ENCODE assay signal across 25 mouse cellular contexts in the genomic region with DNA sequence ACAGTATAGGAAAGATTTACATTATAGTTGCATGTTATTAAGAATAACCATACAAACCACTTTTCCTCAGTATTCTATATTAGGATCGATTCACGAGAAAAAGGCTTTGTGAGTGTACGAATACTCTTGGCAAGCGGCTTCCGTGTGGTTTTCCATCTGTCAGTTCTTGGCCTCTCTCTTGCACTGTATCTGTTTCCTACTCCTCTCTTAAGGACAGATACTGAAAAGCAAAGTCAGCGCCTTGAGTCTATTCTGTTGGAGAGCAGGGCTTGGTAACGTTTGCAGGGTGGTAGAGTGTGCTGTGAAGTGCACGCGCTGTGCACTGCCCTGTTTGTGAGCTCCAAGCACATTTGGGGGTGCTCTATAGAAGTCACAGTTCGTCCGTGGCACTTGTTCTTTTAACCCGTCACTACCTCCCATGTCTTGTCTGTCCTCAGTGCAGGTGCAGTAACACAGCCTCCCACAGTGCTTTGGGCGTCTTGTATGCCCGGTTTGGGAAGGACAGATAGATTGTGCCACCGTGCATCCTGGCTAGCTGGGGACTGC. TPM values are rescaled to one million over a fixed set of nuclear protein-coding genes. Genes with fewer than 3 reads are reported as not detected.
DNase-seq lines count a peak whose midpoint lies in the region; ATAC-seq and TF ChIP-seq lines count a peak whose summit lies in the region.
"Had no signal": no experiment of that assay in that cellular context is flagged by ENCODE, and none has a peak within 500 bp of the region (broad histone marks: within the 10 kb centered on the region; RNA-seq: fewer than 3 reads in every experiment).

No protein-coding gene starts in this region.

- H3K27me3 ChIP-seq in cerebellum, adult 2 months (ENCODE audit: control insufficient read depth, insufficient read depth, low read length), result no peaks in the 10 kb centered on the region
- no peaks in the 10 kb centered on the region for H3K27me3 ChIP-seq in forebrain, embryonic 16.5 days (replicated peaks; ENCODE audit: control insufficient read depth, insufficient read depth, low read length)
- H3K27me3 ChIP-seq: intestine, embryonic 15.5 days; midbrain, embryonic 15.5 days; neural tube, embryonic 12.5 days had no signal

- peaks cover 3% of the 10 kb centered on the region for H3K36me3 ChIP-seq in forebrain, embryonic 16.5 days (ENCODE audit: control insufficient read depth, insufficient read depth)

- peak; percentile 56 to 63 for DNase-seq in cerebellum, adult 2 months
- DNase-seq in cerebellum, postnatal 4 days (ENCODE audit: low spot score in 2 of 2), result no peak
- no peak for DNase-seq in layer of hippocampus, adult 2 months (ENCODE audit: low spot score in 2 of 2)
- no peak for DNase-seq in layer of hippocampus, adult 9-11 months
- DNase-seq in brain, embryonic 14.5 days (ENCODE audit: low read depth), result peak; percentile 39
- DNase-seq in lung, adult 2 months, result no peak
- DNase-seq: adrenal gland, postnatal 25 days; gastrocnemius, adult 2 months; heart, adult 11 months; kidney, adult 8-10 months; kidney, postnatal 10 days; liver; lung, postnatal 14 days; right cerebral cortex, postnatal 25 days; thymus, postnatal 14 days had no signal

- peak; percentile 57 for ATAC-seq in forebrain, embryonic 16.5 days
- ATAC-seq: CD4-positive, CD25-positive, alpha-beta regulatory T cell, adult 4 months; hindbrain, embryonic 16.5 days; intestine, embryonic 15.5 days; midbrain, embryonic 15.5 days had no signal

- WGBS in cerebellum, adult 2 months, result 16% methylated on average over 15 of the region's 15 CpGs
- WGBS in forebrain, embryonic 16.5 days, result 81% methylated on average over 15 of the region's 15 CpGs
- 90% methylated on average over 15 of the region's 15 CpGs for WGBS in lung, adult 2 months

- H3K4me2 ChIP-seq in forebrain, embryonic 16.5 days (ENCODE audit: low read length), result no peak overlapping the region
- H3K4me2 ChIP-seq: heart, embryonic 11.5 days; intestine, embryonic 15.5 days; midbrain, embryonic 15.5 days; neural tube, embryonic 12.5 days had no signal

- TF ChIP-seq CTCF in cerebellum, adult 2 months (IDR thresholded peaks at IDR 0.05; ENCODE audit: borderline replicate concordance, insufficient read depth, low read depth, low read length), result no peak
- no peak for TF ChIP-seq CTCF in layer of hippocampus, adult 2 months (conservative IDR thresholded peaks at IDR 0.05)
- no peak for TF ChIP-seq CTCF in brain, embryonic 14.5 days (IDR thresholded peaks at IDR 0.05; ENCODE audit: borderline replicate concordance, extremely low read depth, insufficient read depth, insufficient read length)
- TF ChIP-seq CTCF in lung, adult 2 months (IDR thresholded peaks at IDR 0.05; ENCODE audit: insufficient read depth, low read length), result no peak

- H3K4me1 ChIP-seq in cerebellum, adult 2 months (ENCODE audit: control insufficient read depth, insufficient read depth, low read length), result peaks cover 21% of the 10 kb centered on the region
- H3K4me1 ChIP-seq in forebrain, embryonic 16.5 days (replicated peaks; ENCODE audit: control insufficient read depth, insufficient read depth, low read length), result 0 out of 2 replicates have a peak, but pooled peaks cover 2% of the 10 kb centered on the region
- peaks cover 3% of the 10 kb centered on the region; the same call in 1 of the 2 replicates for H3K4me1 ChIP-seq in lung, adult 2 months (ENCODE audit: control insufficient read depth, insufficient read depth, low read length)
- H3K4me1 ChIP-seq: intestine, embryonic 15.5 days; midbrain, embryonic 15.5 days; neural tube, embryonic 12.5 days had no signal

- no peak overlapping the region for H3K9ac ChIP-seq in forebrain, embryonic 16.5 days (replicated peaks; ENCODE audit: low read depth, low read length)
- H3K9ac ChIP-seq: intestine, embryonic 15.5 days; midbrain, embryonic 15.5 days; neural tube, embryonic 12.5 days had no signal

- peak overlapping the region; percentile 41 for H3K27ac ChIP-seq in cerebellum, adult 2 months (ENCODE audit: insufficient read depth, low read length)
- H3K27ac ChIP-seq in layer of hippocampus, adult 2 months, result peak overlapping the region; percentile 62
- peak overlapping the region; percentile 27; the same call in 1 of the 2 replicates for H3K27ac ChIP-seq in forebrain, embryonic 16.5 days (ENCODE audit: low read length)
- H3K27ac ChIP-seq: embryonic facial prominence, embryonic 10.5 days; gastrocnemius, adult 2 months; hindbrain, embryonic 10.5 days; intestine, embryonic 15.5 days; limb, embryonic 10.5 days; midbrain, embryonic 15.5 days; neural tube, embryonic 12.5 days had no signal

- no peak for TF ChIP-seq POLR2A in cerebellum, adult 2 months (IDR thresholded peaks at IDR 0.05; ENCODE audit: borderline replicate concordance, insufficient read depth, low read length)
- TF ChIP-seq POLR2A in brain, embryonic 14.5 days (IDR thresholded peaks at IDR 0.05; ENCODE audit: borderline replicate concordance, extremely low read depth, insufficient read depth, insufficient read length, poor library complexity, severe bottlenecking), result no peak
- no peak for TF ChIP-seq POLR2A in lung, adult 2 months (IDR thresholded peaks at IDR 0.05; ENCODE audit: borderline replicate concordance, extremely low read depth, low read depth, low read length)

- no peak overlapping the region for H3K4me3 ChIP-seq in cerebellum, adult 2 months (replicated peaks; ENCODE audit: insufficient read depth, low read depth, low read length)
- H3K4me3 ChIP-seq in layer of hippocampus, adult 2 months, result no peak overlapping the region; the same call in 1 of the 2 replicates
- no peak overlapping the region for H3K4me3 ChIP-seq in forebrain, embryonic 16.5 days (replicated peaks; ENCODE audit: low read length)
- no peak overlapping the region for H3K4me3 ChIP-seq in lung, adult 2 months (replicated peaks; ENCODE audit: extremely low read depth, low read depth, low read length)
- H3K4me3 ChIP-seq: embryonic facial prominence, embryonic 10.5 days; gastrocnemius, adult 2 months; hindbrain, embryonic 10.5 days; intestine, embryonic 15.5 days; limb, embryonic 10.5 days; midbrain, embryonic 15.5 days; neural tube, embryonic 12.5 days had no signal

- no peaks in the 10 kb centered on the region for H3K9me3 ChIP-seq in forebrain, embryonic 16.5 days (ENCODE audit: control insufficient read depth, low read length)
- H3K9me3 ChIP-seq: embryonic facial prominence, embryonic 10.5 days; hindbrain, embryonic 10.5 days; intestine, embryonic 15.5 days; limb, embryonic 10.5 days; midbrain, embryonic 15.5 days; neural tube, embryonic 12.5 days had no signal

RNA-seq across cellular contexts. Expression of a gene that starts 15.6 kb away (rescaled TPM):
- polyA plus RNA-seq in cerebellum, adult 2 months (2012; rRNA removed), result 33.2 and 33.5 TPM in 2 replicates
- 100 to 1,000 TPM in 1 of 2 experiments, 10 to 100 TPM in 1; 99.7 to 107 TPM for total RNA-seq in layer of hippocampus, adult 2 months (2021)
- polyA plus RNA-seq in brain, embryonic 14.5 days (2012; rRNA removed), result 9.5 and 12.2 TPM in 2 replicates
- 22.5 and 26.1 TPM in 2 replicates for polyA plus RNA-seq in forebrain, embryonic 16.5 days (2015; fragmentation: Nextera tagmentation; extraction: Ambion mirVana)
- polyA plus RNA-seq in lung, adult 2 months (2012; rRNA removed), result 5.9 and 7.2 TPM in 2 replicates

RNA-seq across cellular contexts. Expression of a gene that starts 29.5 kb away (rescaled TPM):
- 2.7 and 3.0 TPM in 2 replicates for polyA plus RNA-seq in cerebellum, adult 2 months (2012; rRNA removed)
- total RNA-seq in layer of hippocampus, adult 2 months (2021), result 1 to 10 TPM; 9.0 to 9.1 TPM
- 1.8 and 2.4 TPM in 2 replicates for polyA plus RNA-seq in brain, embryonic 14.5 days (2012; rRNA removed)
- polyA plus RNA-seq in forebrain, embryonic 16.5 days (2015; fragmentation: Nextera tagmentation; extraction: Ambion mirVana), result 4.0 and 4.2 TPM in 2 replicates
- 4.9 and 5.6 TPM in 2 replicates for polyA plus RNA-seq in lung, adult 2 months (2012; rRNA removed)

Comparison
In these comparisons a context has a peak if more than half of its experiments do, and no peak if none do; other contexts are left out.
1. DNase-seq: peak in cerebellum, adult 2 months (2 of 2) and brain, embryonic 14.5 days (single experiment); none in cerebellum, postnatal 4 days (0 of 2), layer of hippocampus, adult 2 months (0 of 2), layer of hippocampus, adult 9-11 months (single experiment) and lung, adult 2 months (single experiment).
2. Peak in every context shown above with its lines, with median percentiles within 50 percentile points of each other: H3K27ac ChIP-seq.